Comparison of ENCODE assay signal across 3 mouse cellular contexts in the genomic region with DNA sequence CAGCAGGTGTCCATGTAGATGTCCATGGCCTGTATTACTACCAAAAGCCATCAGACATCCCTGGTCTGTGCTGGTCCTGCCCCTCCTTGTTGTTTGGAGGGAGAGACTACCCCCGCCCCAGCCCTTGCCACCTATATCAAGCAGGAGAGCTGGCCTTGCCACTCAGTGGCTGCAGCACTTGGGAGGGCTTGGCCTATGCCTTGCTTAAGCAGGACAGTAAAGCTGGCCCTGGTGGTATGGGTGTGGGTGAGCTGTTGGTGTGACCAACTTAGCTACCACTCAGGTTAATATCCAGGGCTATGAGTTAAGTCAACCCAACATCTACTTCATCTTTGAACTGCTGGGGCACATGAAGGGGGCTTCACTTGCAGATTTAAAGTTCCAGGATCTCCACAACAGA. TPM values are rescaled to one million over a fixed set of nuclear protein-coding genes. Genes with fewer than 3 reads are reported as not detected.
DNase-seq lines count a peak whose midpoint lies in the region; ATAC-seq and TF ChIP-seq lines count a peak whose summit lies in the region.
"Not testable (repeated sequence)": the region's sequence is repeated elsewhere in the genome, so short reads cannot be mapped to it uniquely, and the experiment has no call there.

No protein-coding gene starts in this region.

- DNase-seq in heart, adult 11 months = peak; percentile 75
- DNase-seq in stomach, postnatal 0 days (ENCODE audit: low spot score) = not testable (repeated sequence)

- H3K4me2 ChIP-seq in stomach, postnatal 0 days (replicated peaks; ENCODE audit: low read depth) = not testable (repeated sequence)

- H3K4me1 ChIP-seq in stomach, postnatal 0 days (replicated peaks; ENCODE audit: control insufficient read depth, insufficient read depth) = not testable (repeated sequence)

- not testable (repeated sequence) for H3K9me3 ChIP-seq in stomach, postnatal 0 days (ENCODE audit: control insufficient read depth, low read length)

- not testable (repeated sequence) for TF ChIP-seq EP300 in stomach, postnatal 0 days (optimal IDR thresholded peaks at IDR 0.05)

- H3K27ac ChIP-seq in stomach, postnatal 0 days (replicated peaks) = not testable (repeated sequence)

- H3K36me3 ChIP-seq in stomach, postnatal 0 days (ENCODE audit: control insufficient read depth, insufficient read depth, low read length) = not testable (repeated sequence)

- WGBS in stomach, postnatal 0 days = 100% methylated on average over 1 of the region's 1 CpGs

- not testable (repeated sequence) for H3K9ac ChIP-seq in stomach, postnatal 0 days (ENCODE audit: low read length)

- H3K27me3 ChIP-seq in stomach, postnatal 0 days (ENCODE audit: control insufficient read depth, insufficient read depth, low read length) = not testable (repeated sequence)

- peak; percentile 50; the same call in 1 of the 2 replicates for ATAC-seq in monocyte, adult 5-6 weeks (replicated peaks; ENCODE audit: insufficient number of reproducible peaks, low FRiP score, low TSS enrichment, poor library complexity, severe bottlenecking)
- ATAC-seq in stomach, postnatal 0 days (ENCODE audit: low FRiP score, low TSS enrichment) = 0 out of 2 replicates have a peak, but pooled peaks have one; percentile 26

- not testable (repeated sequence) for H3K4me3 ChIP-seq in stomach, postnatal 0 days (ENCODE audit: low read depth, low read length)

- not testable (repeated sequence) for TF ChIP-seq CTCF in stomach, postnatal 0 days (IDR thresholded peaks at IDR 0.05; ENCODE audit: low read depth)

RNA-seq across cellular contexts. Expression of a gene that starts 44.7 kb away (rescaled TPM):
- total RNA-seq in monocyte, adult 5-6 weeks (2017) = 3.7 to 15.2 TPM (median 4.5 TPM) in 3 replicates
- polyA plus RNA-seq in stomach, postnatal 0 days (2015; fragmentation: Nextera tagmentation; extraction: Ambion mirVana) = 5.1 and 5.3 TPM in 2 replicates
